8 mouse cellular contexts compared by ENCODE assay signal in genomic region chr4:147125326-147125725, GRCm38 (mm10). TPM values are rescaled to one million over a fixed set of nuclear protein-coding genes. Genes with fewer than 3 reads are reported as not detected.
DNase-seq lines count a peak whose midpoint lies in the region; ATAC-seq and TF ChIP-seq lines count a peak whose summit lies in the region.
"Not testable (repeated sequence)": the region's sequence is repeated elsewhere in the genome, so short reads cannot be mapped to it uniquely, and the experiment has no call there.

No protein-coding gene starts in this region.

- TF ChIP-seq EP300 in MEL (IDR thresholded peaks at IDR 0.05; ENCODE audit: low read depth in 1 of 2, low read length in 2 of 2): not testable (repeated sequence)

- not testable (repeated sequence) for TF ChIP-seq RAD21 in MEL (IDR thresholded peaks at IDR 0.05; ENCODE audit: low read depth, low read length)

- not testable (repeated sequence) for TF ChIP-seq POLR2A in MEL (IDR thresholded peaks at IDR 0.05; ENCODE audit: control insufficient read depth in 1 of 2, insufficient read depth in 1 of 2, low read depth in 1 of 2, low read length in 2 of 2, poor library complexity in 1 of 2)

- peak overlapping the region; percentile 19 to 25; a peak in 2 of 4 replicates for H3K4me3 ChIP-seq in MEL (ENCODE audit: control insufficient read depth in 1 of 2, insufficient read depth in 1 of 2, low read depth in 2 of 2, low read length in 2 of 2)
- peak overlapping the region; percentile 59 for H3K4me3 ChIP-seq in forebrain, embryonic 10.5 days
- H3K4me3 ChIP-seq in heart, embryonic 13.5 days: peak overlapping the region; percentile 56
- H3K4me3 ChIP-seq in hindbrain, postnatal 0 days (ENCODE audit: low read length): peak overlapping the region; percentile 50
- H3K4me3 ChIP-seq in limb, embryonic 10.5 days: peak overlapping the region; percentile 55
- peak overlapping the region; percentile 66 for H3K4me3 ChIP-seq in liver, embryonic 16.5 days (ENCODE audit: low read depth, low read length)
- peak overlapping the region; percentile 59 for H3K4me3 ChIP-seq in midbrain, embryonic 15.5 days
- H3K4me3 ChIP-seq in stomach, embryonic 15.5 days (replicated peaks): peak overlapping the region; percentile 50

- H3K4me2 ChIP-seq in heart, embryonic 13.5 days: peak overlapping the region; percentile 70
- peak overlapping the region; percentile 63 for H3K4me2 ChIP-seq in hindbrain, postnatal 0 days (ENCODE audit: low read depth, low read length)
- H3K4me2 ChIP-seq in liver, embryonic 16.5 days (ENCODE audit: low read depth, low read length): peak overlapping the region; percentile 88
- peak overlapping the region; percentile 71 for H3K4me2 ChIP-seq in midbrain, embryonic 15.5 days
- H3K4me2 ChIP-seq in stomach, embryonic 15.5 days: peak overlapping the region; percentile 84

- peak; percentile 11 for DNase-seq in MEL (ENCODE audit: low read depth, low spot score)
- peak; percentile 16 for DNase-seq in forebrain, embryonic 10.5 days (ENCODE audit: extremely low spot score, low spot score)
- peak; percentile 1 for DNase-seq in hindbrain, postnatal 0 days (ENCODE audit: low spot score)
- not testable (repeated sequence) for DNase-seq in limb, embryonic 10.5 days (ENCODE audit: low spot score)

- not testable (repeated sequence) for H3K4me1 ChIP-seq in MEL (ENCODE audit: control insufficient read depth in 1 of 2, insufficient read depth in 2 of 2, low read length in 2 of 2); forebrain, embryonic 10.5 days; heart, embryonic 13.5 days; hindbrain, postnatal 0 days (ENCODE audit: insufficient read depth, low read length); limb, embryonic 10.5 days; liver, embryonic 16.5 days (ENCODE audit: control insufficient read depth, low read depth, low read length); midbrain, embryonic 15.5 days; stomach, embryonic 15.5 days

- not testable (repeated sequence) for H3K27me3 ChIP-seq in MEL (ENCODE audit: control insufficient read depth in 1 of 2, insufficient read depth in 2 of 2, low read length in 2 of 2); forebrain, embryonic 10.5 days (ENCODE audit: poor library complexity, severe bottlenecking); heart, embryonic 13.5 days (replicated peaks); hindbrain, postnatal 0 days (ENCODE audit: insufficient read depth, low read length); limb, embryonic 10.5 days (ENCODE audit: low read depth, poor library complexity, severe bottlenecking); liver, embryonic 16.5 days (ENCODE audit: control insufficient read depth, insufficient read depth, low read depth, low read length); midbrain, embryonic 15.5 days (replicated peaks); stomach, embryonic 15.5 days (replicated peaks)

- not testable (repeated sequence) for TF ChIP-seq CTCF in MEL (IDR thresholded peaks at IDR 0.05 in 2 of 3, conservative IDR thresholded peaks at IDR 0.05 in 1 of 3; ENCODE audit: control insufficient read depth in 1 of 3, insufficient read depth in 1 of 3, low read depth in 2 of 3, low read length in 3 of 3, poor library complexity in 1 of 3, severe bottlenecking in 1 of 3); hindbrain, postnatal 0 days (IDR thresholded peaks at IDR 0.05; ENCODE audit: low read depth)

- H3K27ac ChIP-seq in MEL (ENCODE audit: control insufficient read depth, low read depth, low read length); heart, embryonic 13.5 days (replicated peaks); liver, embryonic 16.5 days (ENCODE audit: low read length); midbrain, embryonic 15.5 days; stomach, embryonic 15.5 days: not testable (repeated sequence)
- peak overlapping the region; percentile 89 for H3K27ac ChIP-seq in forebrain, embryonic 10.5 days
- peak overlapping the region; percentile 32; the same call in 1 of the 2 replicates for H3K27ac ChIP-seq in hindbrain, postnatal 0 days
- H3K27ac ChIP-seq in limb, embryonic 10.5 days: peak overlapping the region; percentile 86; the same call in 1 of the 2 replicates

- not testable (repeated sequence) for H3K79me2 ChIP-seq in MEL (ENCODE audit: control insufficient read depth, insufficient read depth, low read length, poor library complexity)

- not testable (repeated sequence) for H3K36me3 ChIP-seq in MEL (ENCODE audit: control insufficient read depth in 1 of 2, insufficient read depth in 2 of 2, low read length in 2 of 2); forebrain, embryonic 10.5 days (replicated peaks); heart, embryonic 13.5 days; hindbrain, postnatal 0 days (ENCODE audit: insufficient read depth, low read length); limb, embryonic 10.5 days; liver, embryonic 16.5 days (ENCODE audit: control insufficient read depth, insufficient read depth); midbrain, embryonic 15.5 days (replicated peaks); stomach, embryonic 15.5 days

- ATAC-seq in heart, embryonic 13.5 days (ENCODE audit: extremely low read depth, insufficient number of reproducible peaks, low FRiP score, low TSS enrichment); hindbrain, postnatal 0 days; liver, embryonic 16.5 days (ENCODE audit: low read depth); midbrain, embryonic 15.5 days (replicated peaks); stomach, embryonic 15.5 days (ENCODE audit: insufficient read depth, low FRiP score, low read depth): not testable (repeated sequence)

- H3K9ac ChIP-seq in MEL (ENCODE audit: control insufficient read depth, low read depth, low read length, poor library complexity, severe bottlenecking); stomach, embryonic 15.5 days: not testable (repeated sequence)
- H3K9ac ChIP-seq in heart, embryonic 13.5 days: peak overlapping the region; percentile 82
- H3K9ac ChIP-seq in hindbrain, postnatal 0 days (replicated peaks; ENCODE audit: low read length): peak overlapping the region; percentile 70; the same call in 1 of the 2 replicates
- H3K9ac ChIP-seq in liver, embryonic 16.5 days (ENCODE audit: low read depth, low read length): peak overlapping the region; percentile 69
- H3K9ac ChIP-seq in midbrain, embryonic 15.5 days: peak overlapping the region; percentile 59; the same call in 1 of the 2 replicates

- H3K9me3 ChIP-seq in MEL (replicated peaks; ENCODE audit: insufficient read depth, low read length); limb, embryonic 10.5 days (replicated peaks); liver, embryonic 16.5 days (replicated peaks; ENCODE audit: control insufficient read depth, low read length); stomach, embryonic 15.5 days: not testable (repeated sequence)
- peaks cover 48% of the 10 kb centered on the region for H3K9me3 ChIP-seq in forebrain, embryonic 10.5 days
- H3K9me3 ChIP-seq in heart, embryonic 13.5 days: peaks cover 34% of the 10 kb centered on the region
- H3K9me3 ChIP-seq in hindbrain, postnatal 0 days (ENCODE audit: low read length): peaks cover 16% of the 10 kb centered on the region
- H3K9me3 ChIP-seq in midbrain, embryonic 15.5 days: peaks cover 23% of the 10 kb centered on the region

- WGBS in forebrain, embryonic 10.5 days: 20% methylated on average over 4 of the region's 4 CpGs
- WGBS in heart, embryonic 13.5 days: 9% methylated on average over 4 of the region's 4 CpGs
- WGBS in hindbrain, postnatal 0 days: 20% methylated on average over 4 of the region's 4 CpGs
- 16% methylated on average over 4 of the region's 4 CpGs for WGBS in limb, embryonic 10.5 days
- WGBS in liver, embryonic 16.5 days (ENCODE audit: insufficient replicate concordance): 24% methylated on average over 4 of the region's 4 CpGs
- WGBS in midbrain, embryonic 15.5 days: 18% methylated on average over 4 of the region's 4 CpGs
- WGBS in stomach, embryonic 15.5 days: 23% methylated on average over 4 of the region's 4 CpGs

RNA-seq across cellular contexts. Expression of gene Zfp991, which starts 6.5 kb away (rescaled TPM):
- 0.88 and 1.7 TPM in 2 replicates for total RNA-seq in MEL (2012; rRNA removed)
- 1 to 10 TPM in 1 of 2 experiments, not detected in 1; 1.9 TPM for polyA plus RNA-seq in MEL (2012; ENCODE audit: insufficient read depth in 1 of 2, insufficient read length in 2 of 2, low read depth in 1 of 2, low replicate concordance in 2 of 2, missing spikeins in 1 of 2)
- polyA plus RNA-seq in forebrain, embryonic 10.5 days (2016; fragmentation: Nextera tagmentation; extraction: Ambion mirVana): 7.8 and 8.3 TPM in 2 replicates
- 5.2 and 5.6 TPM in 2 replicates for polyA plus RNA-seq in heart, embryonic 13.5 days (2015; fragmentation: Nextera tagmentation; extraction: Ambion mirVana)
- 3.0 TPM in 2 replicates for total RNA-seq in hindbrain, postnatal 0 days (2014; rRNA removed)
- 4.9 and 6.5 TPM in 2 replicates for polyA plus RNA-seq in hindbrain, postnatal 0 days (2015; fragmentation: Nextera tagmentation; extraction: Ambion mirVana)
- 8.3 and 9.5 TPM in 2 replicates for polyA plus RNA-seq in limb, embryonic 10.5 days (2016; fragmentation: Nextera tagmentation; extraction: Ambion mirVana)
- polyA plus RNA-seq in liver, embryonic 16.5 days (2015; fragmentation: Nextera tagmentation; extraction: Ambion mirVana): 2.7 and 3.1 TPM in 2 replicates
- polyA plus RNA-seq in midbrain, embryonic 15.5 days (2015; fragmentation: Nextera tagmentation; extraction: Ambion mirVana): 3.2 and 3.3 TPM in 2 replicates
- 6.6 and 7.3 TPM in 2 replicates for polyA plus RNA-seq in stomach, embryonic 15.5 days (2015; fragmentation: Nextera tagmentation; extraction: Ambion mirVana)
